Mouse (Mus musculus): ENCODE data around the gene Gm10134. TPM values are rescaled to one million over a fixed set of nuclear protein-coding genes. Genes with fewer than 3 reads are reported as not detected.

Gm10134 gene
- polyA plus RNA-seq, 1 experiment from 2014 or later = 0.61 TPM

GRCm38 (mm10) chr2:28536166-28536565 is 30.3 kb downstream of the Gm10134 start:
- no peak for ATAC-seq (ENCODE audit: low FRiP score)
- H3K4me1 ChIP-seq = peaks cover 96% of the 10 kb centered on the region
- no peaks in the 10 kb centered on the region for H3K9me3 ChIP-seq
- H3K9ac ChIP-seq = no peak overlapping the region
- no peaks in the 10 kb centered on the region for H3K27me3 ChIP-seq
- no peak overlapping the region for H3K4me3 ChIP-seq (replicated peaks)
- 71% methylated on average over 4 of the region's 4 CpGs for WGBS
- no peak overlapping the region; the same call in 1 of the 2 replicates for H3K4me2 ChIP-seq
- H3K36me3 ChIP-seq (replicated peaks) = no peaks in the 10 kb centered on the region
- peak overlapping the region; percentile 79; the same call in 1 of the 2 replicates for H3K27ac ChIP-seq

- ATAC-seq (ENCODE audit: low FRiP score) = no peak
- H3K27me3 ChIP-seq = no peaks in the 10 kb centered on the region
- H3K4me3 ChIP-seq (replicated peaks) = no peak overlapping the region
- H3K9ac ChIP-seq = peak overlapping the region; percentile 40; the same call in 1 of the 2 replicates
- H3K4me2 ChIP-seq = no peak overlapping the region
- H3K27ac ChIP-seq = 0 out of 2 replicates have a peak overlapping the region, but pooled peaks have one; percentile 8
- whole genome bisulfite sequencing = 78% methylated on average over 11 of the region's 11 CpGs
- H3K36me3 ChIP-seq (replicated peaks) = peaks cover 7% of the 10 kb centered on the region
- no peaks in the 10 kb centered on the region for H3K9me3 ChIP-seq
- H3K4me1 ChIP-seq = peaks cover 89% of the 10 kb centered on the region
Observed at GRCm38 (mm10) chr2:28536766-28537633, 31.1 kb downstream of the Gm10134 start.

- Histone ChIP-seq H3K4me2 (no peak overlapping the region), H3K27ac (no peak overlapping the region), H3K27me3 (no peaks in the 10 kb centered on the region), H3K36me3 (replicated peaks) (peaks cover 12% of the 10 kb centered on the region), H3K9me3 (no peaks in the 10 kb centered on the region), H3K4me3 (replicated peaks) (no peak overlapping the region), H3K9ac (peak overlapping the region; percentile 40; the same call in 1 of the 2 replicates), H3K4me1 (peaks cover 83% of the 10 kb centered on the region)
- ATAC-seq (ENCODE audit: low FRiP score) = no peak
- WGBS = 36% methylated on average over 4 of the region's 4 CpGs
Observed at GRCm38 (mm10) chr2:28537634-28537920, 31.7 kb downstream of the Gm10134 start.

GRCm38 (mm10) chr2:28537995-28538816 is 32.3 kb downstream of the Gm10134 start:
- WGBS = 72% methylated on average over 8 of the region's 8 CpGs
- no peaks in the 10 kb centered on the region for H3K27me3 ChIP-seq
- H3K4me2 ChIP-seq = no peak overlapping the region
- no peak overlapping the region for H3K9ac ChIP-seq
- ATAC-seq (ENCODE audit: low FRiP score) = no peak
- no peaks in the 10 kb centered on the region for H3K9me3 ChIP-seq
- H3K27ac ChIP-seq = peak overlapping the region; percentile 65; the same call in 1 of the 2 replicates
- H3K36me3 ChIP-seq (replicated peaks) = peaks cover 19% of the 10 kb centered on the region
- H3K4me3 ChIP-seq (replicated peaks) = no peak overlapping the region
- peaks cover 77% of the 10 kb centered on the region for H3K4me1 ChIP-seq

GRCm38 (mm10) chr2:28538817-28539128 is 32.9 kb downstream of the Gm10134 start:
- H3K4me1 ChIP-seq = peaks cover 71% of the 10 kb centered on the region
- H3K27me3 ChIP-seq = no peaks in the 10 kb centered on the region
- no peak overlapping the region for H3K4me2 ChIP-seq
- peak overlapping the region; percentile 65 for H3K27ac ChIP-seq
- H3K36me3 ChIP-seq (replicated peaks) = peaks cover 24% of the 10 kb centered on the region
- H3K4me3 ChIP-seq (replicated peaks) = no peak overlapping the region
- WGBS = 56% methylated on average over 1 of the region's 1 CpGs
- no peak overlapping the region for H3K9ac ChIP-seq
- no peak for ATAC-seq (ENCODE audit: low FRiP score)
- no peaks in the 10 kb centered on the region for H3K9me3 ChIP-seq

- ATAC-seq (ENCODE audit: low FRiP score) = peak; percentile 42
- Histone ChIP-seq H3K27ac (peak overlapping the region; percentile 65), H3K36me3 (replicated peaks) (peaks cover 29% of the 10 kb centered on the region), H3K4me3 (replicated peaks) (no peak overlapping the region), H3K9ac (no peak overlapping the region), H3K9me3 (no peaks in the 10 kb centered on the region), H3K4me2 (no peak overlapping the region), H3K27me3 (no peaks in the 10 kb centered on the region), H3K4me1 (peaks cover 67% of the 10 kb centered on the region)
- 58% methylated on average over 7 of the region's 7 CpGs for WGBS
Observed at GRCm38 (mm10) chr2:28539206-28539605, 33.3 kb downstream of the Gm10134 start.

GRCm38 (mm10) chr2:28539949-28540348 is 34.1 kb downstream of the Gm10134 start:
- H3K4me1 ChIP-seq = peaks cover 60% of the 10 kb centered on the region
- H3K9me3 ChIP-seq = no peaks in the 10 kb centered on the region
- 84% methylated on average over 2 of the region's 2 CpGs for WGBS
- peak overlapping the region; percentile 65 for H3K27ac ChIP-seq
- peaks cover 36% of the 10 kb centered on the region for H3K36me3 ChIP-seq (replicated peaks)
- no peak for ATAC-seq (ENCODE audit: low FRiP score)
- no peak overlapping the region for H3K9ac ChIP-seq
- no peak overlapping the region for H3K4me3 ChIP-seq (replicated peaks)
- no peaks in the 10 kb centered on the region for H3K27me3 ChIP-seq
- H3K4me2 ChIP-seq = no peak overlapping the region

- Histone ChIP-seq H3K27me3 (no peaks in the 10 kb centered on the region), H3K4me3 (replicated peaks) (no peak overlapping the region), H3K27ac (no peak overlapping the region), H3K4me1 (peaks cover 52% of the 10 kb centered on the region), H3K9me3 (no peaks in the 10 kb centered on the region), H3K9ac (no peak overlapping the region), H3K4me2 (no peak overlapping the region), H3K36me3 (replicated peaks) (peaks cover 44% of the 10 kb centered on the region)
- ATAC-seq (ENCODE audit: low FRiP score) = no peak
- 90% methylated on average over 8 of the region's 8 CpGs for whole genome bisulfite sequencing
Observed at GRCm38 (mm10) chr2:28540587-28541227, 34.8 kb downstream of the Gm10134 start.

- WGBS = 96% methylated on average over 8 of the region's 8 CpGs
- no peak for ATAC-seq (ENCODE audit: low FRiP score)
- no peaks in the 10 kb centered on the region for H3K27me3 ChIP-seq
- H3K27ac ChIP-seq = no peak overlapping the region
- no peaks in the 10 kb centered on the region for H3K9me3 ChIP-seq
- H3K4me1 ChIP-seq = peaks cover 20% of the 10 kb centered on the region
- H3K4me2 ChIP-seq = no peak overlapping the region
- H3K36me3 ChIP-seq (replicated peaks) = peaks cover 68% of the 10 kb centered on the region
- no peak overlapping the region for H3K4me3 ChIP-seq (replicated peaks)
- no peak overlapping the region for H3K9ac ChIP-seq
Observed at GRCm38 (mm10) chr2:28543894-28544293, 38.0 kb downstream of the Gm10134 start.

GRCm38 (mm10) chr2:28545976-28546375 is 40.1 kb downstream of the Gm10134 start:
- H3K9me3 ChIP-seq = no peaks in the 10 kb centered on the region
- no peak for ATAC-seq (ENCODE audit: low FRiP score)

GRCm38 (mm10) chr2:28546560-28546959 is 40.7 kb downstream of the Gm10134 start:
- Histone ChIP-seq H3K4me3 (replicated peaks) (no peak overlapping the region), H3K4me2 (no peak overlapping the region), H3K9me3 (no peaks in the 10 kb centered on the region), H3K27me3 (no peaks in the 10 kb centered on the region), H3K9ac (no peak overlapping the region), H3K36me3 (replicated peaks) (peaks cover 92% of the 10 kb centered on the region), H3K27ac (no peak overlapping the region), H3K4me1 (no peaks in the 10 kb centered on the region)
- 85% methylated on average over 6 of the region's 6 CpGs for WGBS
- no peak for ATAC-seq (ENCODE audit: low FRiP score)

More at GRCm38 (mm10) chr2:28545976-28546375, 40.1 kb downstream of the Gm10134 start:
- Histone ChIP-seq H3K9ac (no peak overlapping the region), H3K36me3 (replicated peaks) (peaks cover 89% of the 10 kb centered on the region), H3K4me1 (no peaks in the 10 kb centered on the region), H3K4me3 (replicated peaks) (no peak overlapping the region), H3K4me2 (no peak overlapping the region), H3K27ac (no peak overlapping the region), H3K27me3 (no peaks in the 10 kb centered on the region)
